Mouse (Mus musculus) erythroblast, adult 5-6 weeks (primary cell): ENCODE measurements around the gene Rab13. TPM values are rescaled to one million over a fixed set of nuclear protein-coding genes. Genes with fewer than 3 reads are reported as not detected.

Source experiments
- ATAC-seq: replicated peaks from 2 replicates; pipeline ENCODE4 v1.8.0; 2016; ENCODE audit warnings: moderate number of reproducible peaks, mild to moderate bottlenecking, moderate TSS enrichment, inconsistent platforms; ENCODE audit not compliant: poor library complexity, low FRiP score, severe bottlenecking
- total RNA-seq, 2 experiments: library from RNA; stranded (forward) in 1 of 2; stranded (reverse) in 1 of 2; fragments of 150-400 nt in 1 of 2; fragments of 200-764, 138-1000 nt in 1 of 2; gene quantifications; 2 replicates each; pipeline versions ENCODE4 v1.2.3 to v1.2.4; 2015 to 2017; ENCODE audit warnings: low replicate concordance in 2 of 2

The Rab13 gene
- total RNA-seq, 2 experiments from 2014 or later = 0.77 TPM; not detected in 1

DNA sequence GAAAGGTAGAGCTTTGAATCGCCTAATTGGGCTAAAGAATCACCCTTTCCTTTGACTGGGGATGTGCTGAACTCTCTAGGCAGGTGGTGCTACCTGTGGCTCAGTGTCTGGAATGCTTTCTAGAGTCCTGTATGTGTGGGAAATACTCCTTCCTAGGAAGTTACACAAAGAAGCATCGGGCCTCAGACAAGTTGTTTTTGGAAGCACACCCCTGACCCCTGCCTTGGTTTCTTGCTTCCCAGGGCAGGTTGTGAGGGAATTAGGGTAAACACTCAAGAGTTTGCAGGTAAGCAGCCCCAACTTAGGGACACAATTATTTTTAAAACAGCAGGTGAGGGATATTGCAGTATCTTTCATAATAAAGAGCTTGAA, 41.7 kb downstream of the Rab13 start:
- no peak for ATAC-seq

DNA sequence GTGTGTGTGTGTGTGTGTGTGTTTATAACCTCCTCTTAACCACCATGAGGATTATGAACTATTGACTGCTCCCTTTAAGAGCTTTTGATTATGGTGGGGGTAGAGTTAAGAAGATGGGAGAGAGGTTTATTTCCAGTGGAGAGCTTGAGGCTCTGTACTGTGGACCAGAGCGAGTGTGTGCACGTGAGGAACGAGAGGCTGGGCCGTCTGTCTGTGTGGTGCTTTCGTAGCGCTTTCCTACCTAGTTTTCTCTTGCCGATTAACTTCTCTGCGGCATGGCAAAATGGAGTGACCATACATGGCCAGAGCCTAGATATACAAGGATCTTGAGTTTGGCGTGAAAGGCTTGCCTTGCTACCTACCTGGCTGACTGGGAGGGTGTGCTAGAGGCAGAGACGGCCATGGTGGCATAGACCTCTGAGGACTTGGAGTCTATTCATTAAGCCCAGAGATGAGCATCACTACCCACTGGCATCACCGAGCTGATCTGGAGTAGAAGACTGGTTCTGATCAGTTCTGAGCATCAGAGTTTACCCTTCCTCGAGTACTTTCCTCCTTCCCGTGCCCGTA, 42.4 kb downstream of the Rab13 start:
- no peak for ATAC-seq

DNA sequence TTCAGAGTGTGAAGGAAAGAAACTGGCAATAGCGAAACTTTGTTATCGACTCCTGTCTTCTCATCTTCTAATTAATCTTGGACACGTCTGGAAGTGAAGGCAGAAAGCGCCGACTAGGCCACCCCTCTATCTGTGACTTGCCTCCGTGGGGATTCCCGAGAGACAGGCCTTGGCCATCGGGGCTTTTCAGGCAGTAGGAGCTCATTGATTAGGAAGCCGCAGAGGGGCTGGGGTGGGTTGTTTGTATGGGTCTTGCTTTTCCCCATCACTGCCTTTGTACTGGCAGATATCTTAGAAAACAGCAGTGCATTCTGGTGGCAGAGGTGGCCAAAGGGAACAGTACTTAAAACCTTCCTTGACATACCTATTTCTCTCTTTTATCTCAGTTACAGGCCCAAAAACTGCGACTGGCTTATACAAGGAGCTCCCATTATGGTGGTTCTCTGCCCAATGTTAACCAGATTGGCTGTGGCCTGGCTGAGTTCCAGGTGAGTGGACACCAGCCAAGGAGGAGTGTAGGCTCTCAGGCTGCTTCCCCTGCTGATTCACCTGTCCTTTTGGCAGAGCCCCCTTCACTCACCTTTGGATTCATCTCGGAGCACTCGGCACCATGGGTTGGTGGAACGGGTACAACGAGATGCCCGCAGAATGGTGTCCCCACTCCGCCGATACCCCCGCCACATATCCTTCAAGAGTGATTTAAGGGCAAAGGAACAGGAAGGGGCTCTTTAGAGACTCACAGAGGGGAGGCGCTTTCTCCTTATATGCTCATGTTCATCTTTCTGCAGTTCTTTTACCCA, 43.4 kb downstream of the Rab13 start:
- no peak for ATAC-seq

DNA sequence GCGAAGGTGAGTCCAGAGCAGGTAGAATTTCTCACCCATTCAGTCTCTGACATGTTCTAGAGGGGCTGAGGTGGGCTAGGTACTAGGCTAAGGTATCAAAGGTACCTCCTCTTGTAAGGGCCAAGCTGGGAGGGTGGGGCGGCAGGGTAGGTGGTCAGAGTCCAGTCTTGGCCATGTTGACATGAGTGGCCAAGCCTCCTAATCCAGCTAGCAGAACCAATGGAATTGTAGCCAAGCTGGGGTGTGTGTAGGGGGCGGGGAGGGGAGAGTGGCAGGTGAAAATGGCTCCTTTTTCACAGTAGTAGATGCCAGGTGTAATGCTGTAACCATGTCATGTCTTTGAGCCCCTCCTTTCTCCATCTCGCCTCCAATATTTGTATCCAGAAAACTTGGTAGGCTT, 45.0 kb downstream of the Rab13 start:
- ATAC-seq = no peak

DNA sequence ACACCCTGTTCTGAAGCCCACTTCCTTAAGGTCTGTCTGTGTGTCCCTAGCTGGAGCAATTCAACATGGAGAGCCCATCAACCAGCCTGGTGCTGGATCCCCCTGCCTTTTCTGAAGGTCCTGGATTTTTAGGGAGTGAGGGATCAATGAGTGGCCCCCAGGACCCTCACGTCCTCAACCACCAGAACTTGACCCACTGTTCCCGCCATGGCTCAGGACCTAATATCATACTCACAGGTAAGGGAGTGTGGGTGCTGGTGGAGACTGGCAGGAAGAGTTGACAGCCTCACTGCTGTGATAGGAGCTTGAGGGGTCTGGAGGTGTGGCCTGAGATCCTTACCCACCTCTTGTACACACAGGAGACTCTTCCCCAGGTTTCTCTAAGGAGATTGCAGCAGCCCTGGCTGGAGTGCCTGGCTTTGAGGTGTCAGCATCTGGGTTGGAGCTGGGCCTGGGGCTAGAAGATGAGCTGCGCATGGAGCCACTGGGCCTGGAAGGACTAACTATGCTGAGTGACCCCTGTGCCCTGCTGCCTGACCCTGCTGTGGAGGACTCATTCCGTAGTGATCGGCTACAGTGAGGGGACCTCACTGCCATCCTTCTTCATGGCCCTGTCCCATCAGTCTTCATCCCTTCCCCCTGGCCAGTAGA, 49.8 kb downstream of the Rab13 start:
- no peak for ATAC-seq

DNA sequence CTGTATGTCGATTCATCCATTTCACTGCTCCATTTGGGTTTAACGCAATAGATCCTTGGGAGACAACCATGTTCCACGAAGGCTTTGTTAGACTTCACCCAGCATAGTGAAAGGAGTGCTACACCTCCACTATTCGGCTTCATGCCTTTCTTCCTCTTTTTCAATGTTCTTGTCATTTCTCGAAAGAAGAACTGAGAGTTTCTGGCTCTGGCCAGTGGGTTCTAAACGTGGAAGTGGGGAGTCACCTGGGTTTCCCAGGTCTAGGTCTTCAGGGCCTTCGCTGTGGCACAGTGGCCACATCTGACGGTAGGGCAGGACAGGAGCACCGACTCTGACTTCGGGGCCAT, 51.2 kb downstream of the Rab13 start:
- ATAC-seq = no peak

DNA sequence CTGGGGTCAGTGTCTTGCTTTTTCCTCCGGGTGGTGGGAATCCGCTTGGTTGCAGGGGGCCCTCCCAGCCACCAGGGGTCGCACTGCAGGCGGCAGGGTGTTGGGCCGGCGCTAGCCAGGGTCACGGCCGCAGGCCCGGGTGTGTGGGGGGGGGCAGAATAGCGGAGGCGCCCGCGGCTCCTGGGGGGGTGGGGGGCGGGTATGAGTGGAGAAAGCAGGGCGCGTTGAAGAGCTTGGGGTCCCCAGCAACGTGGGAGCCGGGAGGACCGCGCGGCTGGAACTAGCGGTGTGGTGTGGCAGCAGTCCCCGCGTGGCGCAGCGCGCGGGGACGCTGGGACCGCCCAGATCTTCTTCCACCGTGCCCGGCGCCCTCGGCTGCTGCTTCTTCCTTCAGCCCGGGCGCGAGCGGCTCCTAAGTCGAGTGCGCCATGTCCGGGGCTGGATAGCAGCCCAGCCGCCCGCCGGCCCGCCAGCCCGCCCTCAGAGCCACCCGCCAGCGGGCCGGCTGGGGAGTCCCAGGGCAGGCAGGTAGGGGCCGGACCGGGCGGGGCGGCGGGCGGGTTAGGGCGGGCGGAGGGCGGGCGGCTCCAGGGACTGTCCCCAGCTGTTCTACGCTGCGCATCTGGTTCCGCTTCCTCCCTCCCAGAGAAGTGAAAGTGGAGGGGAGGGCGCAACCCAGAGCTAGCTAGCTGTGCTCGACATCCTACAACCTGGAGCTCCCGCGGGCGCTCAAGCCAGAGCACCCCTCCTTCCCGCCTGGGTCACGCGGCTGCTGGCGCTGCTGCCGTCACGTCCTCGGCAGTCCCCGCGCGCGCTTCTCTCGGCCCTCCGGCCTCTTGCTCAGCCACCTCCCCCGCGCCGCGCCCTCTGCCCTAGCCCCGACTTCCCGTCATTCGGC, 51.8 kb downstream of the Rab13 start, which contains the start of gene Dennd4b:
Gene Dennd4b, plus strand, starts transcription at position 152 of the 898 bp plus-strand sequence.
- ATAC-seq = peak; percentile 85

DNA sequence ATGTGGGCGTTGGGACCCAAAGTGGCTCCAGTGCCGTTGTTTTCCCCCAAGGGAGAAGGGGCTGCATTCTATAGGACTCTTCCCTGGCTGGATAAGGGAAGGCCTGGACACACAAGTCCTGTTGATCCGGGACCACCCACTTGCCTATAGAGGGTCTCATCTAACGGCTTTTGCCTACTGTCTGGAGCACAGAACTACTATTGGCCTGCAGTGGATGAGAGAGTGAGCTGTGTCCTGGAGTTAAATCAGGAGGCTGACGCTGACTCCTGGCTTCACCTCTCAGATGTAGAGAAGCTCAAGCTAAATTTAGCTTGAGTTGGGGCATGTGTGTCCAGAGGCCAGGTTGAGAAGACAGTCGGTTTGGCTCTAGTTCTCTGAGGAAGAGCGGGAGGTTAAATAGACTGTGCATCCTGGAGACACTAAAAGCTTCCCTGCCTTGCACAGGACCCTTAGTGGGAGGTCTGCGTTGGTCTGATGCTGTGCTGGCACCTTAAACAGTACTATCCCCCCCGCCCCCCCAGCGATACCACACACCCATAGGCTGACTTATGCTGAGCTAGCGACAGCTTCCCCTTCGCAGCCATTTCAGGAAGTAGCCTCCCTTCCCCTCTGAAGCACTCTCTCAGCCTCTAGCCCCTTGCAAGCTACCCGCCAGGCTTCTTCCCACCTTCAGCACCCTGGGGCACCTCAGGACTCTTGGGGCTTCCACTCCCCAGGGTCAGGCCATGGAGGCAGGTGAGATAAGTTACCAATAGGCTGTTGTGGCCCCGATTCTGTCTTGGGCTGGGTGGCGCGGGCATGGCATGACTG, 52.6 kb downstream of the Rab13 start:
- 0 out of 2 replicates have a peak, but pooled peaks have one; percentile 8 for ATAC-seq

DNA sequence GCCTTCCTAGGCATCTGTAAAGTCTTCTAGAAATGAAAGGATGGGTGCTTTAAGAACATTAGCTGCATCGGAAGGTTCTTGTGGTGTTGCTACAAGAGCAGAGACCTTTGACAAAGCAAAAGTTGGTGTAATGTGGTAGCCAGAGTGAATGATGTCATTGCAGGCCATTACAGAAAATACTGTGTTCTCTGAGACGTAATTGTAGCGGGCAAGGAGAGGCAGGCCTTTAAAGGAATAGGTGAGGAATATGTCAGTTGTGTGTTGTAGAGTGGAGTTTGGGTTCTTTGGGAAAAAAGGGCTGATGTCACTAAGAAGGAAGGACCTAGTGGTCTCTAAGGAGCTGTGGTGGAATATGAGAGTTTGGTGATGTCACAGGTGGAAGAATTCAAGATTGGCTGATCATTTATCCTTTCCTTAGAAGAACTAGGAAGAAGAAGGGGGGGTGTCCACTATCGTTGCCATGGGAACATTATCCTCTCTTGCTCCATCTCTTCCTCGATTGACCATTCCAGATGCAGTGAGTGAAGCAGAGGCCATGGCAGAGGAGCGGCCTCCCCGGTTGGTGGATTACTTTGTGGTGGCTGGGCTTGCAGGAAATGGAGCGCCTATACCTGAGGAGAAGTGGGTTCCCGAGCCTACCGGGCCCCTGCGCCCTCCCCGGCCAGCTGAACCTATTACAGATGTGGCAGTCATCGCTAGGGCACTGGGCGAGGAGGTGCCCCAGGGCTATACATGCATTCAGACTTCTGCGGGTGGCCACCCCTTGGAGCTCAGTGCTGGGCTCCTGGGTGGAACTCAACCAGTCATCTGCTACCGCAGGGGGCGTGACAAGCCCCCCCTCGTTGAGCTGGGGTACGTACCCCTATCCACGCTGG, 53.6 kb downstream of the Rab13 start:
- ATAC-seq = no peak

DNA sequence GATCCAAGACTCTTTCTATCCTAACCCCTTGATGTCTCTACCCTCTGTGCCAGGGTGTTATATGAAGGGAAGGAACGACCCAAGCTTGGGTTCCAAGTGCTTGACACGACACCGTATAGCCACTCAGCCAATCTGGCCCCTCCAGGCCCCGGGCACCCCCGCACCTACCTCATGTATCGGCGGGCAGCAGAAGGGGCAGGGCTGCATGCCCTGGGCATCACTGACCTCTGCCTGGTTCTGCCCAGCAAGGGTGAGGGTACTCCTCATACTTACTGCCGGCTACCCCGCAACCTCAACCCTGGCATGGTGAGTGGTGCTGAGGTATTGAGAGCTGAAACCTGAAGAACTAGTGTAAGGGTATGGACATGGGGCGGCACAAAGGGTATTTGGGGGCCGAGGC, 54.7 kb downstream of the Rab13 start:
- ATAC-seq = no peak

DNA sequence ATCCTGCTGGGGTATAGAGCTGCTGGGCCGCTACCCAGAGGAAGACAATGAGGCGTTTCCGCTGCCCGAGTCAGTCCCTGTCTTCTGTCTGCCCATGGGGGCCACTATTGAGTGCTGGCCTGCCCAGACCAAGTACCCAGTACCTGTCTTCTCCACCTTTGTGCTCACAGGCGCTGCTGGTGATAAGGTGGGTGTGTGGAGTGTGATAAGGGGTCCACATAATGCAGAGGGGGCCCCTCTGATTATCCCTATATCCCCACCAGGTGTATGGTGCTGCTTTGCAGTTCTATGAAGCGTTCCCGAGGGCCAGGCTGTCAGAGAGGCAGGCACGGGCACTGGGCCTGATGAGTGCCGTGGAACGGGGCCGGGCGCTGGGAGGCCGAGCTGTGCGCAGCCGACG, 55.5 kb downstream of the Rab13 start:
- ATAC-seq = no peak

DNA sequence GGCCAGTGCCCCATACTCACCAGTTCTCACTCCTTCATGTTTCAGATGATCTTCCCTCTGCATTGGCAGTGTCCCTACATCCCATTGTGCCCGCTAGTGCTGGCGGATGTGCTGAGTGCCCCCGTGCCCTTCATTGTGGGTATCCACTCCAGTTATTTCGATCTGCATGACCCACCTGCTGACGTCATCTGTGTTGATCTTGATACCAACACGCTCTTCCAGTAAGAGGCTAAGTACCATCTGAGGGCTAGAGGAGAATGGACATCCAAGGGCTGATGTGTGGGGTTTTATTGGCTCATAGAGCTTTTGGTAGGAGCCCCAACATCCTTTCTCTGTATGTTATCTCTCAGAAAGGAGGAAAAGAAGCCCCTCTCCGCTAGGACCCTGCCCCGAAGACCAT, 57.3 kb downstream of the Rab13 start:
- no peak for ATAC-seq

DNA sequence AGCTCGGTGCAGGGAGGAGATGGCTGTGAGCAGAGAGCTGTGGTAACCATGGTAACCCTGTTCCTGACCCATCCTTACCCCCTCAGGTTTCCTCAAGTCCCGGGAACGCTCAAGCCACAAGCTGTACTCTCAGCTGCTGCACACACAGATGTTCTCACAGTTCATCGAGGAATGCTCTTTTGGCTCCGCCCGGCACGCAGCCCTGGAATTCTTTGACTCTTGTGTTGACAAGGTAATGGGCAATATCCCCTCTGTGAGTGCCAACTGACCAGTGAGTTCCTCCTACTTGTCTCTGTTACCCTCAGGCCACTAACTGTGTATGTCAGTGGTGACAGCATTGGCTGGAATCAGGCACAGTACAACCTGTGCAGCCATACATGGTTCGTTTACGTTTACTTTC, 58.7 kb downstream of the Rab13 start:
- ATAC-seq = no peak

DNA sequence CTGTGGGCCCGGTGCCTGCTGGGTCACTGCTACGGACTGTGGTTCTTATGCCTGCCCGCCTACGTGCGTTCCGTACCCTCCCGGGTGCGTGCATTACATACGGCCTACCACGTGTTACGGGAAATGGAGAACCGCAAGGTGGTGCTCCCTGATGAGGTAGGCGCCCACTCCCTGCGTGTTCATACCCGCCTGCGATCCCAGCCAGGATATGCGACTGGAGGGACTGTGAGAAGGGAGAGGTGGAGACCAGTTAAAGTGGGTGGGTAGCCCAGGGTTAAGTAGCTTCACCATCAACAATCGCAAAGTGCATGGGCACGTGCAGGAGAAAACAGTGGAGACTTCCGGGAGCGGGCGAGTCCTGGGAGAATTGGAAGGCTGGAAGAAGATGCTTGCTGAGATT, 60.4 kb downstream of the Rab13 start:
- ATAC-seq = no peak

DNA sequence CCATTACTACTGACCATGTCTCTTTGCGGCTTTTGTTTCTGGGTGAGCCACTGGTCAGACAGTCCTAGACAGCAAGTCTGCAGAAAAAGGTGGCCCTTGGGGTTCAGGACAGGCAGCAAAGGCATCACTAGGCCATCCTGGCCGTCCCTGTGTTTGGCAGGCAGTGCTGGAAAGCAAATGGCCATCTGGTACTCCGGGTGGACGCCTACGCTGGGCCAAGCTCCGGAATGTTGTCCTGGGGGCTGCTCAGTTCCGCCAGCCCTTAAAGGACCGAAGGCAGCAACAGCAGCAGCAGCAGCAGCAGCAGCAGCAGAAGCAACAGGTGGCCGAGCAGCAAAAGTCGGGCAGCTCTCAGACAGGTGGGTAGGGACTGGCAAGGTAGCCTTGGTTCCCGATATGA, 61.8 kb downstream of the Rab13 start:
- ATAC-seq = no peak
